Mouse (Mus musculus) spleen, embryonic (tissue): ENCODE data around the gene Nrip2.

Experiments
- CTCF ChIA-PET: fragments of 350-600 bp; sonication (Branson Sonifier 250); formaldehyde crosslinking; loops from one replicate; lab custom pipeline; 2022; lab: Charles Lee

The Nrip2 gene

DNA sequence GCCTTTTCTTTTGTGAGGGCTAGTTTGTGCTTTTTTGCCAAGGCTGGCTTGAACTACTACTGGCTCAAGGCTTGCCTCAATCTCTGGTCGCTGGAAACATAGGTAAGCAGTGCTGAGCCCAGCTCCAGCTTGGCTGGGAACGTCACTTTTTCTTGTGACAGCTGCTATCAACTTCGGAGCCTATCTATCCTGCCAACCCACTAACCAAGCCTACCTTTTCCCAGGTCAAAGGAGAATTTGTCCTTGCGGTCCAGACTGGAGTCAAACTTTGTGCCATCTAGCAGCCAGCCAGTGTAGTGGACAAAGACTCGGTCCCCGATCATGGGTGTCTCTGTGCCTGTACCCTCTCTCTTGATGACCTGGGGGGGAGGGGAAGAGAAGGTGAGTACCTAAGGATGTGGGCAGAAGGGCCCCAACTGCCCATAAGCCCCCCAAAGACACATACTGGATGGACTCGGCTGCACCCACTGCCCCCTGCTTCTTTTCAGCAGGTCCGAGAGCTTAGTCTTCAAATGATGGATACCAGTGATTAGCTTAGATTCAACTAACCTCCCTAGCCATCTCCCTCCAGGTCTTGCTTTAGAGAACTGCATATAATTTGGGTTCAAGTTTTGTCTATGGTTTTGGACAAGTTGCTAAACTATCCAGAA lies 37.4 kb downstream of the Nrip2 start:
- CTCF ChIA-PET: no interaction called here

DNA sequence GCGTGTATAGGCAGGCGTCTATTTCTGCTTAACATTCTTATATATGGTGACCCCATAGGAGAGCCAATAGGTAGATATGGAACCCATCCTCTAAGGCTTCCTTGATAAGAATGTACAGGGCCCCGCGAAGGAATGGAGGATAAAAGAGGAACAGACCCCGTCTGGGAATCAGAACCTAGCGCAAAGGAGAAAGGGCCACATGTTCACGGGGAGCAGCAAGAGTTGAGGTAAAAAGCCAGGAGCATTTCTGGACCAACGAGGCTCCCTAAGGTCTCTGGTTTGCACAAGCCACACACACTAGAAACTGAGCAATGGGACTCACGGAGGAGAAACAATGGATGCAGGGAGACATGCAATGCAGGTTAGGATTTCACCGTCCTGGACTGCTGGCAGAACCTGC lies 38.2 kb downstream of the Nrip2 start:
- CTCF ChIA-PET: no interaction called here

DNA sequence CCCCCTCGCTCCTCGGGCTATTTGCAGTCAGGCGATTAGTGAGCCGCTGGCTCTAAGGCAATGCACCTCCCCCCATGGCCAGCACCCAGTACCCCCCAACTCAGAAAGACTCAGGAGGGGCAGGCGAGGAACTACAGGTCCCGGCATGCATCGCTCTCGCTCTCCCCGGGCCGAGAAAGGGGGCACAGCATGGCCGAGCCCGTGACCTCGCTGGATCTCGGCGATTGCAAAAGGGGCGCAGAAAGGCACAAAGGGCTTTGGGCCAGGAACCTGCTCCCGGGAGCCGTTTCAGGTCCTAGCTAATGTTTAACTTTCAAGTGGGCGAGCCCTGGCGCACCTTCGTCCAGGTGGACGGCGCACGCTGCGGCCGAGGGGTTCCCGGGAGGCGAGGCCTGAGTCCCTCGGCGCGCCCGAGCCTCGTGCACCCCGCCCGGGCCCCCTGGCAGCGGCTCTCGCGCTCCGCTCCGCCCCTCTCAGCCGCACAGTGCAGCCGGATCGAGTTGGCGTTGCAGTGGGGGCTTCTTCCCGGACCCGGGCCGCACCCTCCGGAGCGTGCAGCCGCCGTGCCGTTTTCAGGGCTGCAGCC lies 38.7 kb downstream of the Nrip2 start:
- CTCF ChIA-PET: no interaction called here

DNA sequence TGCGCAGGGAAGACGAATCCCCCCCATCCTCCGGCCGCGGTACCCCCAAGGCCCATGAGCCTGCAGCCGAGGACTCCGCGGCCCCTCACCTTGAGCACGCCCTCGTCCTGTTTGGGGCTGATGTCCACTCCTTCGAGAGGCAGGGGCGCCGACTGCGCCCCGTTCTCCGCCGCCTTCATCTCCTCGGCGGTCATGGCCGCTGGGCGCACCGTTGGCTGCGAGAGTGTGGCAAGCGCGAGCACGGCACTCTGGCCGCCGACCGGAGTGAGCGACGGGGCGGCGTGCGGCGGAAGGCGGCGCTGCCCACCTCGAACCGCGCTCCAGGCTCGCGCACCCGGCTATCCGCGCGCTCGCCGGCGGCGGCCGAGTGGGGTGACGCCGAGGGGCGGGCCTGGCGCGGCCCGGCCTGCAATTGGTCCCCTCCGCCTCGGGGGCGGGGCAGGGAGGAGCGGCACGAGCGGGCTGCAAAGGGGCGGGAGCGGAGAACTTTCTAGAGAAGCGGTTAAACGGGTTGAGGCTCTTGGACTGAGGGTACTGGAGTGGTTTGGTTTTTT lies 39.3 kb downstream of the Nrip2 start, which contains the start of gene Fkbp4:
Gene Fkbp4 (minus strand): TSS at position 361 of the 554 bp plus-strand sequence.
- CTCF ChIA-PET: no interaction called here

DNA sequence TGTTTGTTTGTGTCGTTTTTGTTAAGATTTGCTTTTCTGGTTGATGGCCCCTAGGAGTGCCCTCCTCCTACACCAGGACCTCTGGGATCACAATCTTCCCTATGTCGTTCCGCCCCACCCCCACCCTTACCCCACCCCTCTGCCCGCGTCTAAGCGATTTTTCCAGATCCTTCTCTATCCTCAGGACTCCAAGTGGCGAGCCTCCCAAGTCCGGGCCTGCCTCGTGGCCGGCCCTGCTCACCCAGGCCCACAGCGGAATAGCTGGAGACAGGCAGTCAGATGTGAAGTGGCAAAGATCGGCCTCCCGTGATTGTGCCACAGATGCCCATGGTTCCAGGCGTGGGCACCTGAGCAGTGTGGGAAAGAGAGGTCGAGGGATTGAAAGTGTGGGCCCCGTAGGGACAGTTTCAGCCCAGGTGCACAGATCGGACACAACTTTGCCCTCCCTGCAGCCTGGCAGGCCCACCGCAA lies 39.8 kb downstream of the Nrip2 start:
- CTCF ChIA-PET: interaction anchor here (0.6 kb wide), 1 partner anchor 796 kb away, joined by 8 read pairs; no protein-coding TSS in a partner anchor

DNA sequence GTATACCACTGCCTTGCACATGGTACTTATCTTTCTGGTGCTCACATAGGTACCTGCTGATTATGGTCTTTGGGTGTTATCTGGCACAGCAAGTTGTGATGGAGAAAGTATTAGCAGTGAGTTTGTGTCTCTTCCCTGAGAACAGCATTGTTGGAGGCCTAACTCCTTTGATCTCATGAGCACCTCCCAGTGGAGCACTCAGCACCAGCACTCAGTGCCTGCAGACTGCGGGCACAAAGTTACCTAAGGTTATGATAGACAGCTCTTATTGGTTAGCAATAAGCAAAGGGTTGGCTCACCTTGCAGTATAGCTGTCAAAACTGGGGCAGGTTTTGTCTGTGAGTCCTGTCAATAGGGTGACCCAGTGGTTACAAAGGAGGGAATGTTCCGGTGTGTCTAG lies 41.1 kb downstream of the Nrip2 start:
- CTCF ChIA-PET: interaction anchor here (0.5 kb wide), 1 partner anchor 301 kb away, joined by 3 read pairs; no protein-coding TSS in a partner anchor

DNA sequence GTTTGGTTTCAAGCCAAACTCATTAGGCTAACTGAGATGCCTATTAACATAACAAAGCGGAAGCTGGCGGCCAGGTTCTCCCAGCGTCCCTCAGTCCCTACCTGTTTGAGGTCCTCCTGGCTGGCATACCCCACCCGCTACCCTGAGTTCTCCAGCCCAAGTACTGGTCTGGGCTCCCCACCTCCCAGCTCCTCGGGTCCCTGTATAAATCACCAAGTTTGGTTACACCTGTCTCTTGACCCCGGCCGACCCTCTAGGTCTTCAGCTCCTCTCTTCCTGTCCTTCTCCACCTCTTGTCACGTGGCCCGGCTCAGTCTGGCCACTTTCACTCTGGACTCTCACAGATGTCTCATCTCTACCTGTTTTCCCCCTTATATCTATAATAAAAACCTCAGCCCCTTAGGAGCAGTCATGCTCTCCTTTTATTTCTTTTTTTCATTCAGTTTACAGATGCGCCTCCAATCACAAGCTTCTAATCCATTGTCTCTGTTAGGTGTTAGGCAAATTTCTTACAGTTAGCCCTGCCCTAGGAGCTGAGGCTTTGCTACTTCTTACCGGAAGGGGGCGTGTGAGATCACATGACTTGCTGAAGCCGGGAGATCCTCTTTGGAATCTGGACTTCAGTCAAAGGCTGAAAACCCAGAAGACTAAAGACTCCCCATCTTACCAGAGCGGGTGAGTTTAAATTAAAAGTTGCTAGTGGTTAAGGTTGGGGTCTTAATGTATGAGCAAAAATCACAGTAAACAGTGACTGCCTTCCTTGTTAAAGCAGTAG lies 46.9 kb downstream of the Nrip2 start:
- CTCF ChIA-PET: no interaction called here

DNA sequence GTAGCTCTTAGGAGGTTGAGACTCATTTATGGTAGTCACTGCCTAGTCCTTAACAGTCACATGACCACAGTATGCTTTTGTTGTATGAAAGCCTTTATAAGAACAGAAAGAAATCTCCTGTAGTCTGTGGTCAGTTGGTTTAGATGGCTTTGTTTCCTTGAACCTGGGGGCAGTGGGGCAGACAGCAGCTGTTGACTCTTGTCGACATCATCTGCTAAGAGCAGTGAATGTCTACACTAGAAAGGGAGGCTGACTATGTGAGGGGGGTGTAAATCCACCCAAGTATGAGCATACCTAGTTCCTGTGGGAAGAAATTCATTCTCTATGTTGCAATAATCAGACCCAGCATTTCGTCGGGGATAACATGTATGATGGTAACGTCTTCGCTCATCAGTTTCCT lies 48.0 kb downstream of the Nrip2 start:
- CTCF ChIA-PET: no interaction called here

DNA sequence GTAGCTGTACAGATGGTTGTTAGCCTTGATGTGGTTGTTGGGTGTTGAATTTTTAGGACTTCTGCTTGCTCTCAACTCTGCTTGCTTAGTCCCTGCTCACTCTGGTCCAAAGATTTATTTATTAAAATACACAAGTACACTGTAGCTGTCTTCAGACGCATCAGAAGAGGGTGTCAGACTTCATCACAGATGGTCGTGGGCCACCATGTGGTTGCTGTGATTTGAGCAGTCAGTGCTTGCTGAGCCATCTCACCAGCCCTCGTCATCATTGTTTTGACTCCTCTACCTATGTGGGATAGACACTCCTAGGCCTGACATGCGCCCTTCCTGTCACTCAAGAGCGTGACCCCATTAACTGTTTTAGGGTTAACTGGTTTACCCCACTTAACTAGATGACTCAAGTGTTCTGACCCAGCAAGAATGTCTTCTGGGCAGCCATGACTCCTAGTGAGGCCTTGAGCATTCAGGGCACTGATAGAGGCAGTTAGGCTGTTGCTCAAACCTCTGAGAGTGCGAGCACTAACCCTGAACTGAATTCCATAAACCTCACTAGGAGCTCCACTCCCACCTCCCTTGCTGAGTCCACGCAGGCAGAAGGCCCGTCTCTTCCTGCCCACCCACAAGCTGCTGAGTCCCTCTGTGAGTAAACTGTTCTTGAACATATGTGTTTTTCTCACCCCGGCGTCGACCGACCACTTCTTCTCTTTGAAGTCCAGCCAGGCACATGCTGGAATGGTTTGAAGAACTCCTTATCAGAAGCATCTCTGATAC lies 56.9 kb downstream of the Nrip2 start:
- CTCF ChIA-PET: no interaction called here

DNA sequence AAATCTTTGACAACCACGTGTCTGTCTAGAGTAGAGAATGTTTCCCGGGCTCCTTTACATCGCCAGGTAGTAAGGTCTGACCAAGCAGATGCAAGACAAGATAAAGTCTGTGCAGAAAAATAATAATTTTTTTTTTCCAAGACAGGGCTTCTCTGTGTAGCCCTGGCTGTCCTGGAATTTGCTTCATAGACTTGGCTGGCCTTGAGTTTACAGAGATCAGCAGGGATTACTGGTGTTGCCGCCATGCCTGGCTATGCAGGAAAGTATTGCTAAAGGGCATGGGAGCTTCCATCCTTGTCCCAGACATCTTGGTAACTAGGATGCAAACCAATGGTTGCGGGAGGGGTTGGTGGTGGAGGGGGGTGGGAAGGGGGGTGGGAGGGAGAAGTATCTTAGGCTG lies 58.1 kb downstream of the Nrip2 start:
- CTCF ChIA-PET: no interaction called here

DNA sequence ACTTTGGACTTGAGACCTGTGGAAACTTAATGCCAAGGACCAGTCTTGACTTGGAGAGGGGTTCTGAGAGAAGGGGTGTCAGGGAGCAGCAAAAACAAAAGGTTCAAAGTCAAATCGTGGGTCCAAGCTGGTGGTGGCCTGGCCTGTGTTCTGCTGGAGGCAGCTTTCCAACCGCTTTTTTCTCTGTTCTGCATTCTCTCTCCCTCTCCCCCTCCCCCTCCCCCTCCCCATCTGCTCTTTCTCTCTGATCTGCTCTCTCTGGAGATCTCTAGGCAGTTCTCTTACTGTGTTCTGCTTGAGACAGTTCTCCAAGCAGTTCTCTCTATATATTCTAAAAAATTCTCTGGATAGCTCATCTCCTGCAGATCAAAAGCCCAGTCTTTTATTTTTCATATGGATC lies 61.2 kb downstream of the Nrip2 start:
- CTCF ChIA-PET: no interaction called here

DNA sequence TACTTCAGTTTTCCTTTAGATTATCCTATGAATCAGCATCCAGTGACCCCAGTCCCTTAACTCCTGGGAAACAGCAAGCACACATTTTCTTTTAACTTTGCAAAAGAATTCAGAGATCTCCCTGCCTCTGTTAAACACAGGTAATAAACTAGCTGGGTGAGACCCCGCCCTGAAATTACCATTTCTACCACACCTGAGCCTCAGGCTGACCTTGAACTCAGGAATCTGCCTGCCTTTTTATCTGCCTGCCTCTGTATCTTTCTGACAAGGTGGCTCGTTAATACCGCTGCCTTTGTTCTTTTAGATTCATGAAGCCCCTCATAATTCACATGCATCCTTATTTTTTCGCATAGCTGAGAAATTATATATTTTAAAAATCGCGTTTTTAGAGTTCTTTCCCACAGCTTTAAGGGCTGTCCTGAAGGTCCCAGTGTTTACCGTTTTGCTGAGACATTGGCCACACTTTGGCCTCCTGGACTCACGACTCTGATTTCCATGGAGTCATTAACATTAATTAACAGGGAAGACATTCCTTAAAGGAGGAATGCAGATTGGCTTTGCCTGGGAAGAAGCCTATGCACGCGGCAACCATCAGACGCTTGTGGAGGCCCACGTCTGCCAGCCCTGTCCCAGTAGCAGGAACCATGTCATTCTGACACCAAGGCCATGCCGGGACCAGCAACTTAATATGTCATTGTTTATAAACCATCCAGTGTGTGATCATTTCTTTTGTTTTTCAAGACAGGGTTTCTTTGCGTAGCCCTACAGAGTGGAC lies 61.8 kb downstream of the Nrip2 start:
- CTCF ChIA-PET: no interaction called here

DNA sequence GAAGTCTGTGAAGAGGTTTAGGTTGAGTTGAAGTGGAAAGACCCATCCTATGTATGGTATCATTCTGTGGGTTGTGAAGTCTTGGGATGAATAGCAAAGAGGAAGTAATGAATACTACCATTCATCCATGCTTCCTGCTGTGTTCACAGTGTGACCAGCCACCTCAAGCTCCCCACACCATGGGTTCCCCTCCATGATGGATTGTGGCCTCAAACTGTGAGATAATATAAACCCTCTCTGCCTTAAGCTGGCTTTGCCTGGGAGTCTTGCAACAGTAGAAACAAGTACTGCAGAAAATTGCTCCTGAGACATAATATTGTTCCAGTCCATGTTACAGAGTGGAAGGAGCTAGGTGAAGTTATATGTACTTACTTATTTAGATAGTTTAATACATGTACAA lies 62.5 kb downstream of the Nrip2 start:
- CTCF ChIA-PET: no interaction called here

DNA sequence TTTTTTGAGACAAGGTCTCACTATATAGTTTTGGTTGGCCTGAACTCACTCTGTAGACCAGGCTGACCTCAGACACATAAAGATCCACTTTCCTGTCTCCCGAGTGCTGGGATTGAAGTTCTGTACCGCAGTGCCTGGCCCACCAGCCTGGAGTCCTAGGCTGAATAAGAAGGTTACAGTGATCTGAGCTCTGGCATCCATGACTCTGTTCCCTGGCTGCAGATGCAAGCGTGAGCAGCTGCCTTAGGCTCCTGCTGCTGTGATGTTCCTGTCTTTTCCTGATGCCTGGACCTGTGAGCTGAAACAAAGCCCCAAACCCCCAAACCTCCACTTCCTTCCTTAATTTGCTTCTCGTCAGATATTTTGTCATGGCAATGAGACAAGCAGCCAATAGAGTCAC lies 65.9 kb downstream of the Nrip2 start:
- CTCF ChIA-PET: no interaction called here
